Mouse (Mus musculus) layer of hippocampus, adult 2 months (tissue): Measurements from ENCODE around the gene Fndc7. TPM values are rescaled to one million over a fixed set of nuclear protein-coding genes. Genes with fewer than 3 reads are reported as not detected.

Experiments used
- DNase-seq, 2 experiments: peaks; one replicate each; pipeline ENCODE4 v3.0.0; 2022; ENCODE audit warnings: low spot score in 2 of 2
- H3K27ac ChIP-seq: fragments of 200-600 bp; 2 replicates; pipeline ENCODE4 v1.8.1; 2022
- H3K4me3 ChIP-seq: fragments of 200-600 bp; 2 replicates; pipeline ENCODE4 v1.8.1; 2022; ENCODE audit warnings: mild to moderate bottlenecking
- CTCF ChIP-seq: fragments of 200-600 bp; conservative IDR thresholded peaks from 2 replicates; pipeline ENCODE4 v1.8.1; 2022; ENCODE audit warnings: antibody characterized with exemption, mild to moderate bottlenecking, moderate library complexity
- total RNA-seq, 2 experiments: library from RNA; stranded (reverse); gene quantifications; 2 replicates each; pipeline ENCODE4 v1.2.3; 2021

The Fndc7 gene
- total RNA-seq, 2 experiments from 2014 or later, result 0.15 TPM; not detected in 1

DNA sequence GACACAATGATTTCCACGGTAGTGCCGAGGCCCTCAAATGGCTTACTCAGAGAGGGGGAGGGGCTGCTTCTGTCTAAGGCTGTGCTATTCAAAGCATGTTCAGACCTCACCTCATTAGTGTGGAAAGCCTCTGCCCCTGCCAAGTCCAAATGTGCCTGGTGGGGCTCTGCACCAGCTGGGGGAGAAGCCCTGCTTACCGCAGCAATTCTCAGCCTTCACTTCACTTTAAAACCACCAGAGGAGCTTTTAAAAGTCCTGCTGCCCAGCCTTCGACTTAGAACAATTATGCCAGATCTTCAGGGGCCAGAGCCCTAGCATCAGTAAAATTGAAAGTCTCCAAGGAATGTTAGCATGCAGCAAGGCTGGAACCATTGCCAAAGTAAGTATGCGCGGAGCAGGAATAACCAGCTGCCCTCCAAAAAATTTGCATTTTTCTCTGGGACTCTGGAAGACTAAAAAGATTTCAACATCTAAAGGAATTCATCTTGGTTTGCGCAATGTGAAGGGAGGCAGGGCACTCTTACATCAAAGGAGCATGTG is 31.5 kb downstream of the Fndc7 start:
- peak overlapping the region; percentile 7; the same call in 1 of the 2 replicates for H3K27ac ChIP-seq
- H3K4me3 ChIP-seq, result no peak overlapping the region; the same call in 1 of the 2 replicates
- peak; percentile 41 for TF ChIP-seq CTCF
- peak; percentile 23 to 36 for DNase-seq

DNA sequence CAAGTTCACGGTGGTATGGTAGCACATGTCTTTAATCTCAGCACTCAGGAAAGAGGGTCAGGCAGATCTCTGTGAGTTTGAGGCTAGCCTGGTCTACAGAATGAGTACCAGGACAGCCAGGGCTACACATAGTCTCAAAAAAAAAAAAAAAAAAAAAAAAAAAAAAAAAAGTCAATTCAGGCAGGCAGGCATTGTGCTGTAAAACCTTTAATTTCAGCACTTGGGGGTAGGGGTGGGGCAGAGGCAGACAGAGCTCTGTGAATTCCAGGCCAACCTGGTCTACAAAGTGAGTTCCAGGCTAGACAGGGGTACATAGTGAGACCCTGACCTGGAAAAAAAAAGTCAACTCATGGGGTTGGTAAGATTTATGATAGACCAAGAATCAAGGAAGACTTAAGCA is 32.1 kb downstream of the Fndc7 start:
- no peak for TF ChIP-seq CTCF
- H3K4me3 ChIP-seq, result no peak overlapping the region
- DNase-seq, result no peak
- peak overlapping the region; percentile 7; the same call in 1 of the 2 replicates for H3K27ac ChIP-seq

DNA sequence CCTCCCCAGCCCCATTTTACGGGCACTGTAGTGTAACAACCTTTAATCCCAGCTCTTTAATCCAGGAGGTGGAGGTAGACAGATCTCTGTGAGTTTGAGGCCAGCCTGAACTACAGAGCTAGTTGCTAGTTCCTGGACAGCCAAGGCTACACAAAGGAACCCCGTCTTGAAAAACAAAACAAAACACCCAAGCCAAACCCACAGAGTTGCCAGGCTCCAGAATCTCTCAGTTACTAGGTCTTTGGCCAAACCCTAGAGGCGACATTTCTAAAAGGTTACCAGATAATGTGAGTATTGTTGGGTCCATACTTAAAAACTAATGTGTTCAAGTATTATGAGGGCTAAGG is 32.7 kb downstream of the Fndc7 start:
- no peak for DNase-seq
- Histone ChIP-seq H3K27ac (peak overlapping the region; percentile 89; the same call in 1 of the 2 replicates), H3K4me3 (no peak overlapping the region)
- no peak for TF ChIP-seq CTCF

DNA sequence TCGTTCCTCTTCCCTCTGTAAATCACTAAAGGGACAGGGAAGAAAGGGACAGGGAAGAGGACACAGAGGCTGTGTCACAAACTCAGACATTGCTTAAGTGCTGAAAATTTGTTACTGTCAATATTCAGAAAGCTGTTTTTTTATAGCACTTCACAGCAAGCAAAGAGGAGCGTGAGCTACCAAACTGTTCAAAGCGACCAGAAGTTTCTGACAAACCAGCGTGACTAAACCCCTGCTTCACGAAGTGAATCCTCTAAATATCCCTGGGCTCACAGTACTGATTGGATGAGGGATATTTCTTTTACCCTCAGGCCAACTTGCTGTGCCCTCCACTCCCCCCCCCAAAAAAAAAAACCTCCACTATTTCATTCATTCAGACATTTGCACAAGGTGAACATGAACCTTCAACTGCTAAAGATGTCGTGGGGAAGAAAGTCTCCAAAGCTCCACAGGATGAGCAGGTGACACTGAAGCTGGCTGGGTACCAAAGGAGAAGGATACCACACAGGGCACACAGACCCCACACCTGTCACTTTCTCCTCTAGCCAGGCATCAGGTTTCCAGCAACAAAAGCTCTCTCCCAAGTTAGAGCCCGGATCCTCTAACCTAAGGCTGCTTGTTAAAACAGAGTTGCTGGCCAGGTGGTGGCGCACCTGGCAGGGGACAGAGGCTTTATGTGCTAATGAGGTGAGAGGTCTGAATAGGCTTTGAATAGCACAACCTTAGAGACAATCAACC is 33.3 kb downstream of the Fndc7 start:
- Histone ChIP-seq H3K4me3 (no peak overlapping the region), H3K27ac (peak overlapping the region; percentile 89)
- TF ChIP-seq CTCF, result peak; percentile 41; the same call in 1 of the 2 replicates
- DNase-seq, result no peak

DNA sequence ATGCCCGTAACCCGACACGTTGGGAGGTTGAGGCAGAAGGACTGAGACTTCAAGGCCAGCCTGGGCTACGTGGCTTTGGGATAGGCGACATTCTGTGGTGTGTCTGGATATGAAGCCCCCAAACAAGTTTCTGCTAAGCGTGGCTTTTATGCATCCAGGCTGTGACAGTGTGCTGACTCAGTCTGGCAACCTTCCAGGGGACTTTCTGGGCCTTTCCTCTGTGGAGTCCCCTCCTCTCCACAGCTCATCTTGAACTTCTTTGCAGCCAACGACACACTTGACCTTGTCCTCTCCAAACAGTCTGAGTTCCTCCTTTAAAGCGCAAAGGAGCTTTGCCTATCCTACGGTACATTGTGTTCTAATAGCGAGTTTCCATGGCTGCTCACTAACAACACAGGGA is 33.9 kb downstream of the Fndc7 start:
- Histone ChIP-seq H3K4me3 (no peak overlapping the region), H3K27ac (peak overlapping the region; percentile 89)
- TF ChIP-seq CTCF, result no peak
- DNase-seq, result peak in 1 of 2 experiments; percentile 25

DNA sequence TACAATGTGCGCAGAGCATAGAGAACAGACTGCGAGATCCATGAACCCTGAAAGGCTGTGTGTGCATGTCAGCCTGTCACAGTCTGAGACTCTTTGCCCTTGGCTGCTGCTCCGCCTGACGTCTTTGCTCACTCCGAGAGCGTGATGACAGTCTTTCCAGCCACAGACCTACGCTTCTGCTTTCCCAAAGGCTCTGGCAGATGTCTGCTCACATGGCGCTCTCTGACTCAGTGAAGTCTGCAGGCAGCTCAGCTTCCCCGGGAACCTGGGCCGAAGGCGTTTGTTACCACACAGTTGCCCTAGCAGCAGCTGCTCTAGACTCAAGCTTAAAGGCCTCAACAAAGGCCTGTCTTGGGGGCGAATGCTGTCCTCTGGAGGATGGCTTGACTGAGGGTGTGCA is 34.4 kb downstream of the Fndc7 start:
- H3K4me3 ChIP-seq, result peak overlapping the region; percentile 27; the same call in 1 of the 2 replicates
- no peak for TF ChIP-seq CTCF
- DNase-seq, result peak; percentile 88 to 92
- peak overlapping the region; percentile 89 for H3K27ac ChIP-seq

DNA sequence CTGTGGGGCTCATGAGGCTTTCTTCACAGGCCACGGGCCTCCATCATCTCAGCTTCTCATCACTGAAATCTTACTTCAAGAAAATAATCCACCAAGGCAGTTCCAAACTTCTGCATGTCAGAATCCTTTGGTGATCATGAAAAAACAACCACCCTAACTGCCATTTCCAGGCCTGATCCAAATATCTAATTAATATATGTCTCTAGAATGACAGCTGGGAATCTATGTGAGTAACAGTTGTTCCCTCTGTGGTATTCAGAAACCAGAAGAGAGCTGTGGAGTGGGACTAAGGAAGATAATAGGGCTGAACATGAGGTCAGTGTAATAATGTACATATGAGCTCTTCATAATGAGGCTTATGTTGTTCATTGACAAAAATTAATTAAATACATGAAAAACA is 36.5 kb downstream of the Fndc7 start:
- no peak overlapping the region for H3K4me3 ChIP-seq
- no peak for DNase-seq
- TF ChIP-seq CTCF, result no peak

DNA sequence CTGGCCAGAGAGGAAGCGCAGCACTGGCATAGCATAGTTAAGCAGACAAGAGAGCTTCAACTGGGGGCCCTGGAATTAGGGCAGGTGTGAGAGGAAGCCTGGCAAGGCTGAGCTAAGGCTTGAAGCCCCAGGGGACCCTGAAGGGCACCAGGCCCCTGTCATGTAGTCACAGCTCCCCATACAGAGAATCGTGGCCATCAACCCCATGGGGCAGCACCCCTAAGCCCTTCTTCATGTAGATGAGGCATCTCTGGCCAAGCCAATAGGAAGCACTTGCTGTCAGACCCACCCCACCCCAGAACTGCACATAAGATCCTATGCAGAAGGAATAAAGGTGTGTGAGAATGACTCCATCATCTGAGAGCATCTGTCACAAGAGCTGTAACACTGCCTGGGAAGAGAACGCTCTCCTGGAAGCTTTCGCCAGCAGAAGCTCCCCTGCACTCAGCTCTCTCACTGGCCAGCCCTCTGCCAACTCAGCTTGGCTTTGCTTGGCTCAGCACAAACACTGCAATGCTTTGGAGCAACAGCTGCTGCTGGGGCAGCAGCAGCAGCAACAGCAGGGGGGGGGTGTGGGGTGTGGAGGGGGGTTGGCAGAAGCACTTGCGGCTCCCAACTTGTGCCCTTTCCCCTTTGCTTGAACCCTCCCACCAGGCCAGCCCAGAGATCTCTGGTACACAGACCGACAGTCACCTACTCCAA is 37.7 kb downstream of the Fndc7 start:
- no peak; the same call in 1 of the 2 replicates for TF ChIP-seq CTCF
- no peak for DNase-seq
- H3K4me3 ChIP-seq, result no peak overlapping the region
- H3K27ac ChIP-seq, result peak overlapping the region; percentile 89; the same call in 1 of the 2 replicates

More for the DNA sequence above, 36.5 kb downstream of the Fndc7 start:
- peak overlapping the region; percentile 89 for H3K27ac ChIP-seq

DNA sequence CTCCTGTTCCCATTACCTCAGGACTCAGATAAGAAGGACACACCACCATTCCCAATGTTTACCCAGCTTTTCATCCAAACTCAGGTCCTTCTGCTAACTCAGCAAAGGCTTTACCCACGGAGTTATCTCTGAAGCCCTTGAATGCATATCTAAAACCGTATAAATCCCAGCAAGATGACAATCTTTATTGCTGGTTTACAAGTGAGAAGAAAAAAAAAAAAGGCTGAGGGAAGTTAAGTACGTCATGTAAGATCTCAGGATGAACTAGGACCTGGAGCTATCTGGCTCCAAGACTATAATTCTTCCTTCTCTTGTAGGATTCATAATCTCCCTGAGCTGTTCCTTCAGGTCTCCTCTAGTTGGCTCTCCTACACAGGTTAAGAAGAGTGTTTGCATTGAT is 38.3 kb downstream of the Fndc7 start:
- TF ChIP-seq CTCF, result peak; percentile 15
- H3K4me3 ChIP-seq, result no peak overlapping the region
- DNase-seq, result no peak
- 0 out of 2 replicates have a peak overlapping the region, but pooled peaks have one; percentile 89 for H3K27ac ChIP-seq

DNA sequence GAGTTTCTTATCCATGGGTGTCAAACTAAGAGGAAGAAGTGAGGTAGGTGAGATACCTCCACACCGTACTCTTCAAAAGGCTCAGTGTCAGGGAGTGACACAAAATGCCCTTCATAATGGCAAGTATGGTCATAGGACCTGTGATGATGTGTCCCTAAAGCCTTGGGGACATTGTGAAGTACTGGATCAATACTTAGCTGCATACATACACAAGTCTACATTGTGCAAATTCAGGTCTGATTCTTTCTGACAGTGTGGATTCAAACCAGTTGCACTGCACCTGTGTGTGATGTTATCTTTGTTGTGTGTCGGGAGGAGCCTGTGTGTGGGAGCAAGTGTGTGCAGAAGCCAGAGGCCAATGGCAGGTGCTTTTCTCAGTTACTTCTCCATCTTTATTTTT is 38.7 kb downstream of the Fndc7 start:
- Histone ChIP-seq H3K27ac (no peak overlapping the region), H3K4me3 (no peak overlapping the region)
- DNase-seq, result no peak
- no peak for TF ChIP-seq CTCF

DNA sequence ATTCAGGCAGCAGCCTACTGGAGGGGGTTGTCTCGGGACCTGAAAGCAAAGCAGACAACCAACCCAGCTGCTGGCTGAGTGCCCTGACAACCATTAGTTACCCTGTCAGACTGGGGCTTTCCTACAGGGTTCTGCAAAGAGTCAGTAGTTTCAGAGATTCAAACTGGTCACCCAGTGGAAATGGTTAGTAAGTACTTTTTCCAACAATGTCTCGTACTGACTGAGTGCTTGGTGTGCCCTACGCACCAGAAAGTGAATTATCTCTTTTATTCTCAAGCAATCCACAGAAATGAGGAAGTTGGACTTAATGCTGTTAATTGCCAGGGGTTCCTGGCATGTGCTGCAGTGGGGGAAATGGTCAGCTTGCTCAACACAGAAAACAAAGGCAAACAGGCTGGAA is 39.3 kb downstream of the Fndc7 start:
- Histone ChIP-seq H3K4me3 (no peak overlapping the region), H3K27ac (no peak overlapping the region)
- no peak for DNase-seq
- TF ChIP-seq CTCF, result no peak

DNA sequence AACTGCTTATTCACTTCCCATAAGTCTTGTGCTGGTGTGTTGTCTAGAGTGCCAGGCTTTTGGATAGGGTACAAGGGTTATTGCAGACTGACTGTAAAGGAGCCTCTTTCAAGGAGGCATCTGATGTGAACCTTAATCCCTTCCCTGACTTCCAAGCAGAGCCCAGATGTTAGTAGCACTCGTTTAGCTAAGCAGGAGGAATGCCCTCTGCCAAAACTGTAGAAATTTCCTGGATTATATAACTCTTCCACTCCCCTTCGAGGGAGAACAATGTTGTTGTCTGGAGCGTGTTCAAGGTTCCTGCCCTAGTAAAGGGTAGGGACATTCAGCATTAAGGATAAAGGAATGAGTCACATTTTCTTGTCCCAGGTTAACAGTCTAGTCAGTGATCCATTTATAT is 43.2 kb downstream of the Fndc7 start:
- no peak overlapping the region for H3K4me3 ChIP-seq
- DNase-seq, result no peak
- no peak for TF ChIP-seq CTCF
- no peak overlapping the region for H3K27ac ChIP-seq

DNA sequence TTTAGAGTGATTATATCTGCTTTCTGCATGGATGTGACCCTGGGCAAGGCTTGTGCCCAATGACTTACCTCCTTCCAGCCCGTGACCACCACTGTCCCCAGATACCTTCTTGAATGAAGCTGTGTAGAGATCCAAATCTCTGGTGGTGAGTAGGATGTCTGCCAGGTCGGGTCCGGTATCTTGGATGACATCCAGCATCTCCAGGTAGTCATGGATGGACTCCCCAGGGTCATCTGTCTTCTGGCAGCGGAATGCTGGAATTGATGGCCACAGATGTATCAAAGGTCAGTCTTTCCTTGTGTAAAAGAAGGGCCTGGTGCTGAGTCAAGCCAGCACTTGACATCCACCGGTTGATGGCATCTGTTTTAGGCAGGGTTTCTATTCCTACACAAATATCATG is 45.3 kb downstream of the Fndc7 start:
- no peak for DNase-seq
- no peak overlapping the region for H3K27ac ChIP-seq
- no peak overlapping the region for H3K4me3 ChIP-seq
- TF ChIP-seq CTCF, result no peak
